Mouse (Mus musculus) lung, postnatal 25 days (tissue): ENCODE measurements around the gene Nipsnap1.
A peak's percentile ranks its signal among the peaks of the same experiment; 100 is the strongest.

Experiments used
- DNase-seq: peaks from one replicate; pipeline ENCODE4 v3.0.0; 2022; ENCODE audit warnings: low spot score

Nipsnap1 gene

GRCm38 (mm10) chr11:4873755-4874475, at the start of gene Nipsnap1:
Gene Nipsnap1 (plus strand): TSS chr11:4873951.
- peak; percentile 75 for DNase-seq

GRCm38 (mm10) chr11:4826152-4826778, 47.5 kb upstream of the Nipsnap1 start:
- no peak for DNase-seq

- DNase-seq, result no peak
These were observed 46.4 kb upstream of the Nipsnap1 start for GRCm38 (mm10) chr11:4827340-4827739.

- DNase-seq, result no peak
These were observed 45.8 kb upstream of the Nipsnap1 start for GRCm38 (mm10) chr11:4827916-4828315.

- DNase-seq, result no peak
These were observed 42.7 kb upstream of the Nipsnap1 start for GRCm38 (mm10) chr11:4831066-4831465.

GRCm38 (mm10) chr11:4833295-4833939, 40.3 kb upstream of the Nipsnap1 start:
- no peak for DNase-seq

- no peak for DNase-seq
These were observed 38.3 kb upstream of the Nipsnap1 start for GRCm38 (mm10) chr11:4835436-4835835.

- DNase-seq, result peak; percentile 38
These were observed 37.0 kb upstream of the Nipsnap1 start for GRCm38 (mm10) chr11:4836755-4837154.

GRCm38 (mm10) chr11:4837342-4837741, 36.4 kb upstream of the Nipsnap1 start:
- no peak for DNase-seq

GRCm38 (mm10) chr11:4838235-4838634, 35.5 kb upstream of the Nipsnap1 start:
- no peak for DNase-seq

- peak; percentile 14 for DNase-seq
These were observed 32.7 kb upstream of the Nipsnap1 start for GRCm38 (mm10) chr11:4840942-4841526.

GRCm38 (mm10) chr11:4848483-4849248, 25.1 kb upstream of the Nipsnap1 start:
- DNase-seq, result peak; percentile 14

GRCm38 (mm10) chr11:4849258-4849943, 24.4 kb upstream of the Nipsnap1 start, which contains the start of gene Nf2:
Gene Nf2 (minus strand): TSS chr11:4849536.
- peak; percentile 100 for DNase-seq

- no peak for DNase-seq
These were observed 23.3 kb upstream of the Nipsnap1 start for GRCm38 (mm10) chr11:4850404-4850803.

GRCm38 (mm10) chr11:4853021-4853420, 20.7 kb upstream of the Nipsnap1 start:
- DNase-seq, result no peak

GRCm38 (mm10) chr11:4854181-4854580, 19.6 kb upstream of the Nipsnap1 start:
- no peak for DNase-seq

GRCm38 (mm10) chr11:4858416-4858815, 15.3 kb upstream of the Nipsnap1 start:
- DNase-seq, result no peak

- no peak for DNase-seq
These were observed 12.8 kb upstream of the Nipsnap1 start for GRCm38 (mm10) chr11:4860986-4861385.

GRCm38 (mm10) chr11:4861816-4862604, 11.7 kb upstream of the Nipsnap1 start:
- no peak for DNase-seq

GRCm38 (mm10) chr11:4862730-4863129, 11.0 kb upstream of the Nipsnap1 start:
- no peak for DNase-seq
